Mouse (Mus musculus): ENCODE results near the gene P2rx3. TPM values are rescaled to one million over a fixed set of nuclear protein-coding genes. Genes with fewer than 3 reads are reported as not detected.

P2rx3 gene
- polyA plus RNA-seq, 1 experiment: 2.2 TPM

DNA sequence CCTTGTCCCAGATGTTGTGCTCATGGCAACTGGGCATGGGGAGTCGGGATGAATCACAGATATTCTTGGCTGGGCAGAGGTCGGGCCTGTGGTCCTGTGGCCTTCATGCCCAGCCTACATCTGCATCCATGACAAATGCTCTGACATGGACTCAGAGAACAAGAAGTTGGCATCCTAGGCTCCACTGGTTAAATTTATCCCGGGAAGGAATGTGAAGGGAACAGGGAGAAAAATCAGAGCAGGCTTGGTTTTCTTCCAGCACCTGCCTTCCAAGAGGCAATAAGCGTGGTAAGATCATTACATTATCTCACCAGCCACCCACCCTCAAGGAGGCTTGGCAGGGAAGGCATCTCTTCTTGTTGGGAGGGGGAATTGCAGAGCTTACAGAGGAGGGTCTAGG lies 32.9 kb downstream of the P2rx3 start:
- H3K4me3 ChIP-seq (ENCODE audit: insufficient read depth, low read length): no peak overlapping the region
- TF ChIP-seq CTCF (IDR thresholded peaks at IDR 0.05; ENCODE audit: extremely low read depth, insufficient read depth, low read length): no peak
- no peak for TF ChIP-seq POLR2A (IDR thresholded peaks at IDR 0.05; ENCODE audit: extremely low read depth, insufficient read depth, low read length)
- 0 out of 2 replicates have a peak, but pooled peaks cover 1% of the 10 kb centered on the region for H3K4me1 ChIP-seq (ENCODE audit: control insufficient read depth, insufficient read depth, low read length)
- H3K27ac ChIP-seq (ENCODE audit: insufficient read depth, low read length): 0 out of 2 replicates have a peak overlapping the region, but pooled peaks have one; percentile 6

DNA sequence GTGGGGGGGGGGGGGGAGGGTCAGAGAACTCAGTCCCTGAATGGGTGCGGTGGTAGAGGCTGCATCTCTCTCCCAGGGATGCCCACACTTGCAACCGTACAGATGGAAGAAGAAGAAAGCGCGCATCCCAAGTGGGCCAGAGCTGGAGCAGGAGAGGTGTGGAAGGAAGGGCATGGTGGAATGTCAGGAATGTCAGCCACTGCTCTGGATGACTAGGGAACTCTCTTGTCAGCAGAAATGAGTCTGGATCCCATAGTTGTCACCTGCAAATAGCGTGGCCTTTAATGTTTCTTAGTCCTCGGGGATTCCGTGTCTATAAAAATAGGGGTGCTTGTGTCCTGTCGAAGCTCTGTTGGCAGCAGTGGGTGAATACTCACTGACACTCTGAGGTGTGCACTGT lies 34.7 kb downstream of the P2rx3 start:
- TF ChIP-seq CTCF (IDR thresholded peaks at IDR 0.05; ENCODE audit: extremely low read depth, insufficient read depth, low read length): no peak
- TF ChIP-seq POLR2A (IDR thresholded peaks at IDR 0.05; ENCODE audit: extremely low read depth, insufficient read depth, low read length): no peak
- 0 out of 2 replicates have a peak, but pooled peaks cover 1% of the 10 kb centered on the region for H3K4me1 ChIP-seq (ENCODE audit: control insufficient read depth, insufficient read depth, low read length)
- H3K27ac ChIP-seq (ENCODE audit: insufficient read depth, low read length): no peak overlapping the region
- H3K4me3 ChIP-seq (ENCODE audit: insufficient read depth, low read length): no peak overlapping the region

DNA sequence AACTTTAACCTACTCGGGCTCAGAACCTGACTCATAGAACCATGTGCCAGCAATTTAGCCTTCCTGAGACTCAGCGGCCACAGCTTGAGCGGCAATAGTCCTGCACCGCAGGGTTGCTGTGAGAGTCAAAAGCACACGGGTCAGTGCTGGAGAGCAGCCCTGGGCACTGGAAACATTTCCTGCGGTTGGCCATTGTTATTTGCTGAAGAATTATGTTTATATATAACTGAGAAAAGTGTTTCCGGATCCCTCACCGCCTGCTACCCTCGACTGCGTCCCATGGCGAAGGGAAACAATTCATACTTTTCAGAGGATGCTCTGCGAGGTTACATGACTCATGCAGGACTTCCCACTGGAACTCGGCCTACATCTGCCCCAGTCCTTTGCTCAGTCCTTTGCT lies 35.8 kb downstream of the P2rx3 start:
- H3K4me1 ChIP-seq (ENCODE audit: control insufficient read depth, insufficient read depth, low read length): 0 out of 2 replicates have a peak, but pooled peaks cover 1% of the 10 kb centered on the region
- H3K4me3 ChIP-seq (ENCODE audit: insufficient read depth, low read length): no peak overlapping the region
- TF ChIP-seq POLR2A (IDR thresholded peaks at IDR 0.05; ENCODE audit: extremely low read depth, insufficient read depth, low read length): no peak
- no peak for TF ChIP-seq CTCF (IDR thresholded peaks at IDR 0.05; ENCODE audit: extremely low read depth, insufficient read depth, low read length)
- H3K27ac ChIP-seq (ENCODE audit: insufficient read depth, low read length): no peak overlapping the region

DNA sequence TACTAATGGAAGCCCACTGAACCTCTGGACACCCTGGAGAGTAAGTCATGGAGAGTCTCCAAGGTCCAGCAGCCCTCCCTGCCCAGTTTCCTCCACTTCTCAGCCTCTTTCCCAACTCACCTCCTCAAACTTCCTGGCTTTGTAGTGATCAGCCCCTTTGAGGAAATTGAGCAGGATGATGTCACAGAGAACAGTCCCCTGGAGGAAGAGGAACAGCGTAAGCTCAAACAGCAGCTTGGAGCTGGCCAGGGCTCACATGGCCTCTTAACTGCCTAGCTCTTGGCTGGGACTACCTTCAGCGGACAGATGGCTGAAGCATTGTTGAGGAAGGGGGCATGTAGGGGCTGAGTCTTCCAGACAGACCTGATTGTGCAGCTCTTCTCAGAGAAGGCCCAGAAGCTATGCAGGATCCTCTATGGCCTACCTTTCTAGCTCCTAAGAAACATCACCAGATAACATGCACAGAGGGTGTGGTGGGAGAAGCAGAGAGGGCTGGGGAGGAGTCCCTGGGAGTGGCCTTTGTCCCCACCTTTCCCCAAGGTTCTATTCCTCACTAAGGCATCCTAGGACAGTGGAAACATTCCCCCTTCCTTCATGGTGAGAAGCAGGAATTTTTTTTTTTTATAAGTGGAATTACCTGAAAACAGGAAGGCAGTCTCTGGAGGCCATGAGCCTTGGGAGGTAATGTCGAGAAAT lies 37.6 kb downstream of the P2rx3 start:
- TF ChIP-seq CTCF (IDR thresholded peaks at IDR 0.05; ENCODE audit: extremely low read depth, insufficient read depth, low read length) (no peak), POLR2A (IDR thresholded peaks at IDR 0.05; ENCODE audit: extremely low read depth, insufficient read depth, low read length) (no peak)
- H3K27ac ChIP-seq (ENCODE audit: insufficient read depth, low read length): no peak overlapping the region
- no peak overlapping the region for H3K4me3 ChIP-seq (ENCODE audit: insufficient read depth, low read length)
- H3K4me1 ChIP-seq (ENCODE audit: control insufficient read depth, insufficient read depth, low read length): 0 out of 2 replicates have a peak, but pooled peaks cover 1% of the 10 kb centered on the region

DNA sequence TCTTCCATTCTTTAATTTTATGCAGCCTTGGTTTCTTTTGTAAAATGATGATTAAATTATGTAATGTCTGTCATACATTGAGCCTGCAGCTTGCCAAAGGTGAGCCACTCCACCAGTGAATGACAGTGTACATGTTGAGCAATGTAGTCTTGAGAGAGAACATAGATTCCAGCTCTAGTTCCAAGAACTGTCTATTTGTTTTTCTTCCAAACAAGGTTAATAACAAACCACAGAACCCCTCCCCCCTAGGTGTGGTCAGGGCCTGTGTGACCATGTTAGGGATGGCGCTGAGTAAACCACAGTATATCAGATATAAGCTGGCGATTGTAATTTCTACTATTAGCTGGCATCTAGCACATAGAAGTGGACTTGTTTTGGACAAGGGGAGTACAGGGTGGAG lies 40.9 kb downstream of the P2rx3 start:
- no peak overlapping the region for H3K4me3 ChIP-seq (ENCODE audit: insufficient read depth, low read length)

DNA sequence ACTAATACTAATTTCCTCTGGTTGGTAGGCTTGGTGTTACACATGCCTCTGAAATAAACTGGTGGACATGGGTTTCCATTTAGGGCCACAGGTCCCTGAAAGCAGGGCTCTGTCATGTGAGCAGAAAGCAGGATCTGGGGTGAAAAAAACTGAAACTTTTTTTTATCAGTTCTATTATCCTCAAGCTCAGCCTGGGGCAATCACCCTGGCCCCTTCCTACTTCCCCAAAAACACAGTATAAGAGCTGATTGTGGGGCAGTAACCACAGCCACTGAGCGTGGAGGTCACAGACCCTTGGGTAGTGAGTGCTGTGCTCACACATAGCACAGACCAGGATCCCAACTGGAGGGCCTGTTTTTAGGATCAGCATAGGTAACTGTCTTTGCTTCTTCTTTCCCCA lies 49.3 kb downstream of the P2rx3 start, which contains the start of gene Prg3:
Gene Prg3 (plus strand): TSS at position 286 of the 400 bp plus-strand sequence.
- TF ChIP-seq POLR2A (IDR thresholded peaks at IDR 0.05; ENCODE audit: extremely low read depth, insufficient read depth, low read length) (no peak), CTCF (IDR thresholded peaks at IDR 0.05; ENCODE audit: extremely low read depth, insufficient read depth, low read length) (no peak)
- H3K4me3 ChIP-seq (ENCODE audit: insufficient read depth, low read length): no peak within 1 kb of the TSS
- H3K4me1 ChIP-seq (ENCODE audit: control insufficient read depth, insufficient read depth, low read length): no peaks in the 10 kb centered on the region
- no peak within 1 kb of the TSS for H3K27ac ChIP-seq (ENCODE audit: insufficient read depth, low read length)

More for the DNA sequence above, 40.9 kb downstream of the P2rx3 start:
- TF ChIP-seq CTCF (IDR thresholded peaks at IDR 0.05; ENCODE audit: extremely low read depth, insufficient read depth, low read length) (no peak), POLR2A (IDR thresholded peaks at IDR 0.05; ENCODE audit: extremely low read depth, insufficient read depth, low read length) (no peak)
- H3K27ac ChIP-seq (ENCODE audit: insufficient read depth, low read length): no peak overlapping the region
- no peaks in the 10 kb centered on the region for H3K4me1 ChIP-seq (ENCODE audit: control insufficient read depth, insufficient read depth, low read length)

DNA sequence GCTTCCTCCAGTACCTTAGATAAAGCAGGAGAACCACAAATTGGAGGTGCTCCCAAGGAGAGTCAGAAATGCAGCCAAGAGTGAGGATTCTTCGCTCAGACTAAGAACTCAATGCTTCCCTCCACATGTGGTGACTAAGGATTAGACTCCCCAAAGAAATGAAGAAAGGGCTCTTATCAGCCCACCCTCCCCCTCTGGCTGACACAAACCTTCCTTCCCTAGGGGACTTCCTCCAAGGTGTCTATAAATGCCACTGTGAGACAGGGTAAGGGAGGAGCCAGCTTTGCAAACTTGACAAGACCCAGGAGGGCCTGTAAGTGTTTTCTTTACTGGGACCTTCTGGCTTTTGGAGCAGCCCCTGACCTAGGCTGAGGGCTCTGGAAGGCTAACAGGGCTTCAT lies 57.1 kb downstream of the P2rx3 start, which contains the start of gene Prg2:
Gene Prg2 (plus strand): TSS at position 274 of the 400 bp plus-strand sequence.
- Histone ChIP-seq H3K27ac (ENCODE audit: insufficient read depth, low read length) (no peak within 1 kb of the TSS), H3K4me1 (ENCODE audit: control insufficient read depth, insufficient read depth, low read length) (no peaks in the 10 kb centered on the region), H3K4me3 (ENCODE audit: insufficient read depth, low read length) (no peak within 1 kb of the TSS)
- TF ChIP-seq POLR2A (IDR thresholded peaks at IDR 0.05; ENCODE audit: extremely low read depth, insufficient read depth, low read length): no peak
- no peak for TF ChIP-seq CTCF (IDR thresholded peaks at IDR 0.05; ENCODE audit: extremely low read depth, insufficient read depth, low read length)

DNA sequence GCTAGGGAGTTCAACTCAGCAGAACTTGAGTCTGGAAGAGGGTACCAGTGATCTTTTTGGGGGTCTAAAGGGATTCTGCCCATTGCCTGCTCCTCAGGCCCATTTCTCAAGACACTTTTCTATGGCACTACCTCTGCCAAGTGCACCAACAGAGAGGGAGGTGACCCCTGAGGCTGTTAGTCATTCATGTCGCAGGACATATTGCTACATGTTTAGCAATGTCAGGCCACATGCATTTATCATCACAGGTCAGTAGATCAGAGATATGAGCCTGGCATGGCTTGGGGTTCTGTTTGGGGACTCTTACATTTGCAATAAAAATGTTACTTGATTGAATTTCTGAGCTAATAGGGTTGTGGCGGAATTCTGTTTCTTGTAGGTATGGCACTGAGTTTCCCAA lies 61.7 kb downstream of the P2rx3 start:
- no peaks in the 10 kb centered on the region for H3K4me1 ChIP-seq (ENCODE audit: control insufficient read depth, insufficient read depth, low read length)
- no peak for TF ChIP-seq POLR2A (IDR thresholded peaks at IDR 0.05; ENCODE audit: extremely low read depth, insufficient read depth, low read length)
- TF ChIP-seq CTCF (IDR thresholded peaks at IDR 0.05; ENCODE audit: extremely low read depth, insufficient read depth, low read length): no peak
- no peak overlapping the region for H3K27ac ChIP-seq (ENCODE audit: insufficient read depth, low read length)
- no peak overlapping the region for H3K4me3 ChIP-seq (ENCODE audit: insufficient read depth, low read length)

DNA sequence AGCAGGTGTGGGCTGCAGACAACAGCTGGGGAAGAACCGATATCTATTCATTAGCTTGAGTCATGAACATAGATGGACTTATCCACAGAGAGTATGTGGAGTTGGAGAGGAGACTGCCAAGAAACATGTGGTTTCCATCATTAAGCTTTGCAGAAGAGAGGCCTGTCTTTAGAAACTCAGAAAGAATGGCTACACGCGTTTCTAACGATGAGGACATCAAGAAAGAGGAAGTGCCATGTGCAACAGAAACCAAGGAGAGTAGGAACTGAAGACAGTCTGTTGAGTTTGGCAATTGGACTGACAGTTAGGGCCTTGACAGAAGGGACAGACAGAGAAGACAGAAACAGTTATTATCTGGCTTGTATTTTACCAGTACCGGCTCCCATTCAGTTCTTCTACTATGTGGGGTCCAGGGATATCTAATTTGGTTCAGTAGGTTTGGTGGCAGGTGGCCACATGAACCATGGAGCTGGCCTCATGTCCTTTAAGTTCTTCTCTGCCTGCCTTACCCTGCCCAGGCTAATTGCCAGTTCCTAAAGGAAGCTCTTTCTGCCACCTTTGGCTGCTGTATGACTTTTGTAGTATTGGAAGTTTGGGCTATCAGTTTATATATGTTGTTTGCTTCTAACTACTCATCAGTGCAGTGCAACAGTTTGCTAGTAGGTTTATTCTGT lies 69.8 kb downstream of the P2rx3 start:
- Histone ChIP-seq H3K27ac (ENCODE audit: insufficient read depth, low read length) (no peak overlapping the region), H3K4me1 (ENCODE audit: control insufficient read depth, insufficient read depth, low read length) (no peaks in the 10 kb centered on the region), H3K4me3 (ENCODE audit: insufficient read depth, low read length) (no peak overlapping the region)
- no peak for TF ChIP-seq CTCF (IDR thresholded peaks at IDR 0.05; ENCODE audit: extremely low read depth, insufficient read depth, low read length)
- no peak for TF ChIP-seq POLR2A (IDR thresholded peaks at IDR 0.05; ENCODE audit: extremely low read depth, insufficient read depth, low read length)

All from cortical plate, adult 2 months (tissue).